Mouse (Mus musculus) layer of hippocampus, postnatal 14 days (tissue): Measurements from ENCODE around the gene Aim2. TPM values are rescaled to one million over a fixed set of nuclear protein-coding genes. Genes with fewer than 3 reads are reported as not detected.
"Not testable (repeated sequence)": the region's sequence is repeated elsewhere in the genome, so short reads cannot be mapped to it uniquely, and the experiment has no call there.

Experiments
- DNase-seq, 2 experiments: peaks; one replicate each; pipeline ENCODE4 v3.0.0; 2021 to 2022; ENCODE audit warnings: low spot score in 2 of 2, mixed read lengths in 1 of 2
- total RNA-seq, 2 experiments: library from RNA; stranded (reverse); gene quantifications; 2 replicates each; pipeline ENCODE4 v1.2.3; 2021

Aim2 gene
- total RNA-seq, 2 experiments from 2014 or later = 2.9 to 4.0 TPM

DNA sequence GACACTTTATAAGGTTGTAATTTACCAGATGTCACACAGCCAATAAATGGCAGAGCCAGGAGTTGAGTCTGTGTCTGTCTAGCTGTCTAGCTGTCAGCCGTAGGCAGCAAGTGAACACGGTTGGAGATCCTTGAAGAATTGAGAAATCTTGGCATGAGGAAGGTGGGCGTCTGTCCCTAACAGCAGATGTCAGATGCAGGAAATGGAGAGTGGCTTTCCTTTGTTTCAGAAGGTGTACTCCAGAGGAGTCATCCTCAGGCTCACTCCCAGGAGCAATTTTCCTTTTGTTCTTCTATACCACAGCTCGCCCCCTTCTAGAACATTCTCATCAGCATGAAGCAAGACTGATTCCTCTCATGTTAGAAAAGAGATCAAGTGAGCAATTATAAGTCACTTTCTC is 99.9 kb downstream of the Aim2 start:
- DNase-seq = no peak

- no peak for DNase-seq
These were observed 101.0 kb downstream of the Aim2 start for GRCm38 (mm10) chr1:173451665-173452064.

DNA sequence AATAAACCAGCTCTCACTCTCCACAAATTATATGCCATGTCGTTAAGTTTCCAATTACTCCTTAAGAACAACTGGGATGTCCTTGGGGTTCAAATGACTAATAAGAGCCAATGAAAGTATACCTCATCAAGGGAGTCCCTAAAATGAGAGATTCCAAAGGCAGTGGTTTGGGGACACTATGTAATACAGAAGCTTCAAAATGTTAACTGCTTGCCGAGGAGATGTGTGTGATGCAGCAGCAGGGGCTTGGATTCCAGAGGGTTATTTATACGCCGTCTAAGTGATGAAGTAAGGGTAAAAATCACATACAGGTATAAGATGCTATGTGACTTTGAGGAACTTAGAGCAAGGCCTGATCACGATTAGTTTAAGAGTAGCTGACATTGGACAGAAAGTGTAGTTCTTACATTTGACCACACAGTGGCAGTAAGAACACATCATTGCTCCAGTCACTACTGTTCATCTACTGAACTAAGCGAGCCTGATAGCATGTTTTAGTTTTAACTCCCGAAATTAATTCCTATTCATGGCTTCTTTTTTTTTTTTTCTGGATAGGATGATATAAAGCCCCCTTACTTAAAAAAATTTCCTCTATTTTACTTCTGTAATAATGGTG is 105.6 kb downstream of the Aim2 start:
- peak in 1 of 2 experiments; percentile 72 for DNase-seq

DNA sequence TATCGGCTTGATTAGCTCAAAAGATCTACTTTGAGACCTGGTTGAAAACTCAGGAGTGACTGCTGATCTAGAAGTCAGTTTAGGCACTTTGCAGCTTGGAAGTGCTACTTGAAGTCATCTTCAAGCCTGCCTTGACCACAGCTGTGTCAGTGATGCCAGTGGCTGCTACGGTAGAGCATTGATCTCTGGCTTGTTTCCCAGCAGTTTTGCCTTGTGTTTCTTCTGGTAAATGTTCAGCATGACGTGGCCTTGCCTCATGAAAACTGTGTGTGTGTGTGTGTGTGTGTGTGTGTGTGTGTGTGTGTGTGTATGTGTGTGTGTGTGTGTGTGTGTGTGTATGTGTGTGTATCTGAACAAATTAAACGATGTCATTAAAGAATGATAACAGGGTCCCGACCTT is 106.1 kb downstream of the Aim2 start:
- no peak for DNase-seq

DNA sequence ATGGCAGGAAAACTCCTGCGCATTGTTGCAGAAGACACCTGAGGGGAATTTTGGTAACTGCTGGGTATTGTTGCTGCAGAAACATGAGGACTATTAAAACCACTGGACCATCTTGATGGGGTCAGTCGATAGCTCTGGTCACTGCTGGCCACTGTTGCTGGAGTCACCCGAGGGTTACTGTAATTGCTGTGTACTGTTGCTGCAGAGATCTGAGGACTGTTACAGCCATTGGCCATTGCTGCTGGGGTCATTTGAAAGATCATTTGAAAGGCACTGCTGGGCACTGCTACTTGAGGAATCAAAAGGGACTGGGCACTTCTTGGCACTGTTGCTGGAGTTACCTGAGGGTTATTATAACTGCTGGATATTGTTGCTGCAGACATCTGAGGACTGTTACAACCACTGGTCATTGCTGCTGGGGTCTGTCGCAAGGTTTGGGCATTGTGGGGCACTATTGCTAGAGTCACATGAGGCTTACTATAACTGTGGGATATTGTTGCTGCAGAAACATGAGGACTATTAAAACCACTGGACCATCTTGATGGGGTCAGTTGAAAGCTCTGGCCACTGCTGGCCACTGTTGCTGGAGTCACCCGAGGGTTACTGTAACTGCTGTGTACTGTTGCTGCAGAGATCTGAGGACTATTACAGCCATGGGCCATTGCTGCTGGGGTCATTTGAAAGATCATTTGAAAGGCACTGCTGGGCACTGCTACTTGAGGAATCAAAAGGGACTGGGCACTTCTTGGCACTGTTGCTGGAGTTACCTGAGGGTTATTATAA is 129.9 kb downstream of the Aim2 start:
- not testable (repeated sequence) for DNase-seq

DNA sequence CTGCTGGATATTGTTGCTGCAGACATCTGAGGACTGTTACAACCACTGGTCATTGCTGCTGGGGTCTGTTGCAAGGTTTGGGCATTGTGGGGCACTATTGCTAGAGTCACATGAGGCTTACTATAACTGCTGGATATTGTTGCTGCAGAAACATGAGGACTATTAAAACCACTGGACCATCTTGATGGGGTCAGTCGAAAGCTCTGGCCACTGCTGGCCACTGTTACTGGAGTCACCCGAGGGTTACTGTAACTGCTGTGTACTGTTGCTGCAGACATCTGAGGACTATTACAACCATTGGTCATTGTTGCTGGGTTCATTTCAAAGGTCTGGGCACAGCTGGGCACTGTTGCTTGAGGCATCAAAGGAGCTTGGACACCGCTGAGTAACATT is 130.5 kb downstream of the Aim2 start:
- DNase-seq = not testable (repeated sequence)

GRCm38 (mm10) chr1:173490812-173491480 is 140.3 kb downstream of the Aim2 start, which contains the start of gene Ifi206:
TSS of gene Ifi206 (minus strand) at chr1:173491041.
- not testable (repeated sequence) for DNase-seq

DNA sequence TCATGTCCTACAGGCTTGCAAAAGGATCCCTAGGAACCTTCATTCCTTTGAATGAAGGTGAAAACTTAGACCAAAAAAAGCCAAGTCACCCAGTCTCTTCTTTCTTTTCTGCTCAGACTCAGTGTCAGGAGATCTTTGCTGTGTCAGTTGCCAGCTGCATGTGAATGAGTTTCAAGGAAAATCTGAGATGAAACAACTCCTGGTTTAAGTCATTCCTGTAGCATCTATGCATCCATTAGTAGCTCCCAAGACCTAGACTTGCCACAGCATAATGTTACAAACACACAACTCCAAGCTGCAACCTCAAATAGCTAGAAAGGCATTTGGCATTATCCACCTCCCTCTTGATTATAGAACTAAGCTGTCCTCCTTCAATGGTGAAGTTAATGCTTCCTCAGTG is 140.8 kb downstream of the Aim2 start:
- DNase-seq = not testable (repeated sequence)

DNA sequence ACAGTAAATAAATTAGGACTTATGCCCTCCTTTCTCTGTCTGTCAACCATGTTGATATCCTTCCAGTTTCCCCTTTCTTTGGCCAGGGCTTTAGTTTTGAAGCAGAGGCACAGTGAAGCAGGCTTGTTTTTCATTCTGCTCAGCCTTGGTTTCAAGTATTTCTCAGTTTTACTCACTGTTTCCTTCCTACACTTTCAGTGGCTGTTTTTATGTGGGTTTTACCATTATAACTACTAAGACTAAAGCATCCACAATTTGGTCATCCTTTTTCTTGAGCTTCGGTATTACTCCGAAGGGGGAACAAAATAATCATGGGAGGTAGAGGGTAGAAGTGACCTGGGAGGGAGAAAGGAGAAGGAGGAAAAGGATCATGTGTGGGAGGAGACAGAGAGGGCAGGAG is 159.9 kb downstream of the Aim2 start:
- DNase-seq = not testable (repeated sequence)

Other genes with a start within 250 kb of the Aim2 start
- not detected for gene Olfr1408, start 213.5 kb upstream of the Aim2 start, total RNA-seq
- not detected for gene Olfr1406, start 160.2 kb upstream of the Aim2 start, total RNA-seq
- gene Olfr218, start 153.1 kb upstream of the Aim2 start, total RNA-seq = not detected
- not detected for gene Olfr1404, start 138.5 kb upstream of the Aim2 start, total RNA-seq
- not detected for gene Fcer1a, start 123.7 kb upstream of the Aim2 start, total RNA-seq
- not detected for gene Olfr418, start 84.9 kb upstream of the Aim2 start, total RNA-seq
- gene Mptx2, start 73.1 kb upstream of the Aim2 start, total RNA-seq = not detected
- 10 to 100 TPM; 76.9 to 81.4 TPM for gene Ackr1, start 17.1 kb upstream of the Aim2 start, total RNA-seq
- gene Cadm3, start 16.8 kb downstream of the Aim2 start, total RNA-seq = 100 to 1,000 TPM; 351 to 367 TPM
- gene Ifi206, start 140.2 kb downstream of the Aim2 start, total RNA-seq = not detected
- gene Ifi214, start 185.1 kb downstream of the Aim2 start, total RNA-seq = not detected
- gene Ifi213, start 248.4 kb downstream of the Aim2 start, total RNA-seq = not detected